Mouse (Mus musculus) heart, embryonic 11.5 days (tissue): Measurements from ENCODE around the gene Rapgef4. TPM values are rescaled to one million over a fixed set of nuclear protein-coding genes. Genes with fewer than 3 reads are reported as not detected.
"Not testable (repeated sequence)": the region's sequence is repeated elsewhere in the genome, so short reads cannot be mapped to it uniquely, and the experiment has no call there.

Source experiments
- ATAC-seq: fragments of 200-750 bp; cut with Nextera tagmentation; replicated peaks from 2 replicates; pipeline ENCODE4 v1.8.0; 2017; ENCODE audit warnings: moderate library complexity; ENCODE audit not compliant: insufficient number of reproducible peaks, low FRiP score, low TSS enrichment
- H3K27ac ChIP-seq: fragments of 300-500 bp; sonication (generic); 2 replicates; pipeline ENCODE4 v1.5.1; 2014; ENCODE audit warnings: mild to moderate bottlenecking, low read depth, low read length
- H3K27me3 ChIP-seq: fragments of 300-500 bp; sonication (generic); 2 replicates; pipeline ENCODE4 v1.6.1; 2014; ENCODE audit warnings: mild to moderate bottlenecking, low read length, mixed read lengths; ENCODE audit not compliant: control insufficient read depth, insufficient read depth
- H3K36me3 ChIP-seq: fragments of 300-500 bp; sonication (generic); 2 replicates; pipeline ENCODE4 v1.6.1; 2014; ENCODE audit warnings: mild to moderate bottlenecking, low read length, moderate library complexity, mixed read lengths; ENCODE audit not compliant: control insufficient read depth, insufficient read depth
- H3K4me1 ChIP-seq: fragments of 300-500 bp; sonication (generic); 2 replicates; pipeline ENCODE4 v1.6.1; 2014; ENCODE audit warnings: low read length; ENCODE audit not compliant: control insufficient read depth, insufficient read depth
- H3K4me2 ChIP-seq: fragments of 300-500 bp; sonication (generic); 2 replicates; pipeline ENCODE4 v1.6.1; 2014; ENCODE audit warnings: mild to moderate bottlenecking, moderate library complexity
- H3K4me3 ChIP-seq: fragments of 300-500 bp; sonication (generic); 2 replicates; pipeline ENCODE4 v1.5.1; 2014; ENCODE audit warnings: low read depth, low read length
- H3K9ac ChIP-seq: fragments of 300-500 bp; sonication (generic); 2 replicates; pipeline ENCODE4 v1.6.1; 2014; ENCODE audit warnings: mild to moderate bottlenecking, low read depth, low read length, moderate library complexity
- H3K9me3 ChIP-seq: fragments of 300-500 bp; sonication (generic); replicated peaks from 2 replicates; pipeline ENCODE4 v1.6.1; 2016; ENCODE audit warnings: low read length; ENCODE audit not compliant: control insufficient read depth
- WGBS: fragments of 180-500 bp; shearing (Covaris S2); extraction: QIAGEN DNeasy Blood & Tissue Kit; methylation state at CpG from one replicate; pipeline ENCODE4 v1.1.7; 2014; ENCODE audit not compliant: insufficient replicate concordance; 5-methylcytosine and 5-hydroxymethylcytosine counted together
- polyA plus RNA-seq: library from polyadenylated mRNA; unstranded; fragments of >200 nt; fragmentation: Nextera tagmentation; extraction: Ambion mirVana; gene quantifications from 2 replicates; pipeline ENCODE4 v1.2.1, GENCODE M21; 2014

Rapgef4 gene
- polyA plus RNA-seq, 1 experiment from 2014 or later = 4.0 TPM

GRCm38 (mm10) chr2:72129612-72130311 lies 148.7 kb downstream of the Rapgef4 start:
- no peak overlapping the region for H3K27ac ChIP-seq
- H3K4me2 ChIP-seq = no peak overlapping the region
- 80% methylated on average over 8 of the region's 8 CpGs for WGBS
- no peak overlapping the region for H3K9ac ChIP-seq
- H3K36me3 ChIP-seq = no peaks in the 10 kb centered on the region
- H3K4me1 ChIP-seq = no peaks in the 10 kb centered on the region
- H3K27me3 ChIP-seq = no peaks in the 10 kb centered on the region
- no peak overlapping the region for H3K4me3 ChIP-seq
- no peaks in the 10 kb centered on the region for H3K9me3 ChIP-seq
- no peak for ATAC-seq

- Histone ChIP-seq H3K27me3 (no peaks in the 10 kb centered on the region), H3K27ac (no peak overlapping the region), H3K36me3 (no peaks in the 10 kb centered on the region), H3K4me2 (no peak overlapping the region), H3K4me3 (no peak overlapping the region), H3K4me1 (no peaks in the 10 kb centered on the region), H3K9ac (no peak overlapping the region), H3K9me3 (no peaks in the 10 kb centered on the region)
- WGBS = 77% methylated on average over 3 of the region's 3 CpGs
- no peak for ATAC-seq
Observed at GRCm38 (mm10) chr2:72132222-72132621, 151.2 kb downstream of the Rapgef4 start.

- Histone ChIP-seq H3K9ac (no peak overlapping the region), H3K4me3 (no peak overlapping the region), H3K9me3 (peaks cover 2% of the 10 kb centered on the region; the same call in 1 of the 2 replicates), H3K36me3 (no peaks in the 10 kb centered on the region), H3K27me3 (no peaks in the 10 kb centered on the region), H3K4me1 (no peaks in the 10 kb centered on the region), H3K27ac (no peak overlapping the region), H3K4me2 (no peak overlapping the region)
- WGBS = 69% methylated on average over 3 of the region's 3 CpGs
- no peak for ATAC-seq
Observed at GRCm38 (mm10) chr2:72136045-72136444, 155.0 kb downstream of the Rapgef4 start.

- Histone ChIP-seq H3K4me1 (no peaks in the 10 kb centered on the region), H3K4me3 (no peak overlapping the region), H3K27me3 (no peaks in the 10 kb centered on the region), H3K4me2 (no peak overlapping the region), H3K9me3 (peaks cover 2% of the 10 kb centered on the region; the same call in 1 of the 2 replicates), H3K27ac (no peak overlapping the region), H3K36me3 (no peaks in the 10 kb centered on the region), H3K9ac (no peak overlapping the region)
- ATAC-seq = no peak
- WGBS = 64% methylated on average over 9 of the region's 9 CpGs
Observed at GRCm38 (mm10) chr2:72136486-72137264, 155.6 kb downstream of the Rapgef4 start.

GRCm38 (mm10) chr2:72139863-72140845 lies 159.1 kb downstream of the Rapgef4 start:
- Histone ChIP-seq H3K9me3 (peaks cover 2% of the 10 kb centered on the region; the same call in 1 of the 2 replicates), H3K4me1 (peaks cover 5% of the 10 kb centered on the region; the same call in 1 of the 2 replicates), H3K27ac (no peak overlapping the region), H3K36me3 (no peaks in the 10 kb centered on the region), H3K9ac (no peak overlapping the region), H3K4me3 (no peak overlapping the region), H3K4me2 (no peak overlapping the region), H3K27me3 (no peaks in the 10 kb centered on the region)
- 82% methylated on average over 14 of the region's 14 CpGs for WGBS
- ATAC-seq = no peak

GRCm38 (mm10) chr2:72141091-72141490 lies 160.1 kb downstream of the Rapgef4 start:
- 75% methylated on average over 8 of the region's 8 CpGs for WGBS
- Histone ChIP-seq H3K27me3 (no peaks in the 10 kb centered on the region), H3K4me3 (no peak overlapping the region), H3K27ac (no peak overlapping the region), H3K4me1 (peaks cover 7% of the 10 kb centered on the region; the same call in 1 of the 2 replicates), H3K9ac (no peak overlapping the region), H3K4me2 (no peak overlapping the region), H3K36me3 (no peaks in the 10 kb centered on the region), H3K9me3 (peaks cover 2% of the 10 kb centered on the region; the same call in 1 of the 2 replicates)
- ATAC-seq = no peak

GRCm38 (mm10) chr2:72141732-72142131 lies 160.7 kb downstream of the Rapgef4 start:
- WGBS = 88% methylated on average over 4 of the region's 4 CpGs
- not testable (repeated sequence) for H3K4me3 ChIP-seq, H3K27ac ChIP-seq, ATAC-seq, H3K4me2 ChIP-seq, H3K4me1 ChIP-seq, H3K36me3 ChIP-seq, H3K27me3 ChIP-seq, H3K9me3 ChIP-seq, H3K9ac ChIP-seq

- peaks cover 9% of the 10 kb centered on the region; the same call in 1 of the 2 replicates for H3K4me1 ChIP-seq
- H3K4me2 ChIP-seq = no peak overlapping the region
- no peaks in the 10 kb centered on the region for H3K9me3 ChIP-seq
- ATAC-seq = no peak
- WGBS = 75% methylated on average over 9 of the region's 9 CpGs
- no peaks in the 10 kb centered on the region for H3K27me3 ChIP-seq
- H3K4me3 ChIP-seq = no peak overlapping the region
- H3K9ac ChIP-seq = no peak overlapping the region
- H3K27ac ChIP-seq = no peak overlapping the region
- H3K36me3 ChIP-seq = no peaks in the 10 kb centered on the region
Observed at GRCm38 (mm10) chr2:72143413-72143812, 162.4 kb downstream of the Rapgef4 start.
